Mouse (Mus musculus): ENCODE measurements around the gene Rnf150. TPM values are rescaled to one million over a fixed set of nuclear protein-coding genes. Genes with fewer than 3 reads are reported as not detected.

Gene Rnf150
- 1.5 and 1.8 TPM in 2 replicates for polyA plus RNA-seq (2015; fragmentation: Nextera tagmentation; extraction: Ambion mirVana)

DNA sequence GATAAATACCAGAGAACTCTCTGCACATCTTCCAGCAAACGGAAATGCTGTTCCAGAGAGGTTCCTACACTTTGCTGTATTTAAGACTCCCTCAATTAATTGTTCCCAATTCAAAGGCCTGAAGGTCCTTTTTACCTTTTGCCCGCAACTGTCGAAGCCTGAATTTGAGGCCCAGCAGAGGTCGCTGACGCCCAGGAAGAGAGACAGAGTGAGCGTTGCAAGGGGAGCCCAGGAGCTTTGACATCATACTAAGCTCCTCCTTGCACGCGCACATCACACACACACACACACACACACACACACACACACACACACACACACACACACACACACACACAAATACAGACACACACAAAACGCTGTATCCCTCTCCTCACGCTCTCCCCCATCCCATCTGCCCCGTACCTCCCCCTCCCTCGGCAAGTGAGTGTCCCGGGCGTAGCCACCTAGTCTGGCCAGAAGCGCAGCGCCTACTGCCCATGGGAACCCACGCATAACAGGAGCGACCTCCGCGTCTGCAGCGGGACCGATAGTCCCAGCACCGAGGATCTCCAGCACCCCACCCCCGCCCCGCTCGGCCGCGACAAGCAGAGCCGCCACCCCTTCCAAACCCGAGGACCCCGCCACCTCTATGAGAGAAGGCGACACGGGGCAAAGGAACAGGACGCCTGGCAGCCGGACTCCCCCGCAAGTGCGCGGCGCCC is at the start of gene Rnf150:
Gene Rnf150 (plus strand): TSS at position 316 of the 704 bp plus-strand sequence.
- 0% methylated on average over 32 of the region's 39 CpGs for WGBS
- H3K4me3 ChIP-seq (ENCODE audit: low read length), result peak within 1 kb of the TSS; percentile 81

DNA sequence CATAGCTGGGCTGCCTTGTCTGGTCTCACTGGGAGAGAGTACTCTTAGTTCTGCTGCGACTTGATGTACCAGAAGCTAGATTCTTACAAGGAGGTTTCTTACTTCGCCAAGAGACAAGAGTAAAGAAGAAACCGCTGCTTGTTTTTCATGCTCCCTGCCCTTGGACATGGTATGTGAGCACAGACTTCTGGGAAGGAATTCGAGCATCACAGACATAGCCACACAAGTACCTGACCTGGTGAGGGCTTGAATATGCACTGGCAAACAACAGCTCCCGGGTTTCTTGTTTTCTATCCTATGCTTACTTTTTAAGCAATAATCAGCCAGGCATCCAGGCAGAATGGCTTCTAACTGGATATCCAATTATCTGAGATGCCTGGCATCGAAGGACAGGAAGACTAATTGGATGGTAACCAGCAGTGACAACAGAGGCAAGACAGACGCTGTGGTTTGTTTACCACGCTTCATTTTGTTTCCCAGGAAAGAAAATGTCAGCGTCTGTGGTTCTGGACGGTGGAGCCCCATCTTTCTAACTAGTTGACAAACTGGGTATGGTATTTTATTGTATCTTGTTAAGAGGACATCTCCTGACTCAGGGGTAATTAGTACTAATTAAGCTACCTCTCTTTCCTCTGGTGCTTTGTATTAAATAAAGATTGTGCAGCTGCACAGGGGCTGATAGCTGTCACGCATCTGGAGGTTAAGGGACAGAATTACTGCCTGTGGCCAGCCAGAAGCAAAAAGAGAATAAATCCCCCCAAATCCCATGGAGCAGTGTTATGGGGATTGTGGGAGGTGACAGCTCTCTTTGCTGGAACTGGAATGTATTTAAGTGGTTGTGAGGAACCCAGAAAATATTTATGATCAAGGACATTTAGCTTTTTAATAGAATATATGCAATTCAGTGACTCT is 36.8 kb upstream of the Rnf150 start:
- 55% methylated on average over 11 of the region's 11 CpGs for WGBS
- no peak overlapping the region for H3K9ac ChIP-seq (ENCODE audit: low read length)
- no peak overlapping the region for H3K4me3 ChIP-seq (ENCODE audit: low read length)
- H3K9me3 ChIP-seq (ENCODE audit: control insufficient read depth, low read length), result no peaks in the 10 kb centered on the region
- no peak overlapping the region for H3K27ac ChIP-seq (ENCODE audit: low read length)
- H3K27me3 ChIP-seq (ENCODE audit: control insufficient read depth, insufficient read depth, low read depth, low read length), result no peaks in the 10 kb centered on the region
- H3K4me2 ChIP-seq (ENCODE audit: low read depth, low read length), result no peak overlapping the region
- no peak for ATAC-seq (ENCODE audit: low read depth)
- no peaks in the 10 kb centered on the region for H3K4me1 ChIP-seq (replicated peaks; ENCODE audit: control insufficient read depth, insufficient read depth, low read length)
- H3K36me3 ChIP-seq (ENCODE audit: control insufficient read depth, insufficient read depth, low read length), result no peaks in the 10 kb centered on the region

More for the DNA sequence above, at the start of gene Rnf150:
- peak within 1 kb of the TSS; percentile 88 for H3K9ac ChIP-seq (ENCODE audit: low read length)
- no peaks in the 10 kb centered on the region for H3K36me3 ChIP-seq (ENCODE audit: control insufficient read depth, insufficient read depth, low read length)
- no peaks in the 10 kb centered on the region for H3K9me3 ChIP-seq (ENCODE audit: control insufficient read depth, low read length)
- peaks cover 9% of the 10 kb centered on the region for H3K4me1 ChIP-seq (replicated peaks; ENCODE audit: control insufficient read depth, insufficient read depth, low read length)
- no peaks in the 10 kb centered on the region for H3K27me3 ChIP-seq (ENCODE audit: control insufficient read depth, insufficient read depth, low read depth, low read length)
- H3K4me2 ChIP-seq (ENCODE audit: low read depth, low read length), result peak within 1 kb of the TSS; percentile 88
- H3K27ac ChIP-seq (ENCODE audit: low read length), result peak within 1 kb of the TSS; percentile 47
- peak; percentile 83 for ATAC-seq (ENCODE audit: low read depth)

DNA sequence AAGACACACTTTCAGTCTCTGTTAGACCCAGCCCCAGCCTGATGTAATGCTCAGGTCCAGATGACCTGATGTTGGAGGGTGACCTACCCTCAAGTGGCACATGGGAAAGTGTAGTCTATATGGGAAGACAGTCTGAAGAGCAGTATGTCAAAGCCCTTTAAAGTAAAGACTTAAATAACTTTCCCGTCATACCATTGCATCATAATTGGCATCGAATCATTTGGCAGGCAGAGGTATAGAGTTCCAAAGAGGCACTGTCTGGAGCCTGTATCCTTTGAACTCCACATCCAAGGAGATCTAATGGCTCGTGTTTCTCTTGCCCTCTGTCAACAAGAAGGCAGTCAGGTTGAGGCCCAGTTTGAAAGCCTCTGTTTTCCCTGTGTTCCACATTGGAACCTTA is 22.7 kb upstream of the Rnf150 start:
- 55% methylated on average over 3 of the region's 3 CpGs for WGBS
- Histone ChIP-seq H3K27ac (ENCODE audit: low read length) (no peak overlapping the region), H3K4me3 (ENCODE audit: low read length) (no peak overlapping the region), H3K4me2 (ENCODE audit: low read depth, low read length) (no peak overlapping the region), H3K27me3 (ENCODE audit: control insufficient read depth, insufficient read depth, low read depth, low read length) (no peaks in the 10 kb centered on the region), H3K9ac (ENCODE audit: low read length) (no peak overlapping the region), H3K9me3 (ENCODE audit: control insufficient read depth, low read length) (no peaks in the 10 kb centered on the region), H3K36me3 (ENCODE audit: control insufficient read depth, insufficient read depth, low read length) (no peaks in the 10 kb centered on the region), H3K4me1 (replicated peaks; ENCODE audit: control insufficient read depth, insufficient read depth, low read length) (peaks cover 3% of the 10 kb centered on the region)
- ATAC-seq (ENCODE audit: low read depth), result no peak

GRCm38 (mm10) chr8:82840963-82841362 is 22.2 kb upstream of the Rnf150 start:
- no peak overlapping the region for H3K9ac ChIP-seq (ENCODE audit: low read length)
- ATAC-seq (ENCODE audit: low read depth), result no peak
- 14% methylated on average over 1 of the region's 1 CpGs for WGBS
- no peak overlapping the region for H3K4me3 ChIP-seq (ENCODE audit: low read length)
- no peak overlapping the region for H3K4me2 ChIP-seq (ENCODE audit: low read depth, low read length)
- H3K27ac ChIP-seq (ENCODE audit: low read length), result no peak overlapping the region
- H3K36me3 ChIP-seq (ENCODE audit: control insufficient read depth, insufficient read depth, low read length), result no peaks in the 10 kb centered on the region
- no peaks in the 10 kb centered on the region for H3K9me3 ChIP-seq (ENCODE audit: control insufficient read depth, low read length)
- H3K27me3 ChIP-seq (ENCODE audit: control insufficient read depth, insufficient read depth, low read depth, low read length), result no peaks in the 10 kb centered on the region
- H3K4me1 ChIP-seq (replicated peaks; ENCODE audit: control insufficient read depth, insufficient read depth, low read length), result peaks cover 3% of the 10 kb centered on the region

DNA sequence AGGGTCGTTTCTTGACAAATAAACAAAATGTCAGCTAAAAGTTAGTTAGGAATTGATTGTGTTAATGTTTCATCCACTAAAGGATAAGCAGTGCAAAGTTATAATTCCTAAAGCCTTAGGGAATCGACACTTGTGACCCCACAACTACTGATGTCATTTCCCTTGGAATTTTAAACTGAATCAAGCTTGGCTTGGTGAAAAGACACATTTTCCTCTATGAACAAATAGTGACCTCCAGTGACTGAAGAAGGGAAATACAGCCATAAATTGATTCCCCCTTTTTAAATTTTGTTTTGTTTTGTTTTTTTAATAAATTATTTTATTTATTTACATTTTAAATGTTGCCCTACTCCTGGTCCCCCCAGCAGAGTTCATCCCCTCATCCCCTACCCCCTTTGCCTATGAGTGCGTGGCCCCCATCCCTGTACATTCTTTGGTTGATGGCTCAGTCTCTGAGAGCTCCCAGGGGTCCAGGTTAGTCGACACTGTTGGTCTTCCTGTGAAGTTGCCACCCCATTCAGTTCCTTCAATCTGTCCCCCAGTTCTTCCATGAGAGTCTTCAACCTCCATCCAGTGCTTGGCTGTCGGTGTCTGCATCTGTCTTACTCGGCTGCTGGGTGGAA is 21.5 kb upstream of the Rnf150 start:
- Histone ChIP-seq H3K27me3 (ENCODE audit: control insufficient read depth, insufficient read depth, low read depth, low read length) (no peaks in the 10 kb centered on the region), H3K36me3 (ENCODE audit: control insufficient read depth, insufficient read depth, low read length) (no peaks in the 10 kb centered on the region), H3K9me3 (ENCODE audit: control insufficient read depth, low read length) (no peaks in the 10 kb centered on the region), H3K4me2 (ENCODE audit: low read depth, low read length) (no peak overlapping the region), H3K9ac (ENCODE audit: low read length) (no peak overlapping the region), H3K4me1 (replicated peaks; ENCODE audit: control insufficient read depth, insufficient read depth, low read length) (peaks cover 3% of the 10 kb centered on the region), H3K27ac (ENCODE audit: low read length) (no peak overlapping the region), H3K4me3 (ENCODE audit: low read length) (no peak overlapping the region)
- ATAC-seq (ENCODE audit: low read depth), result no peak
- WGBS, result 38% methylated on average over 6 of the region's 6 CpGs

- Histone ChIP-seq H3K9ac (ENCODE audit: low read length) (no peak overlapping the region), H3K9me3 (ENCODE audit: control insufficient read depth, low read length) (no peaks in the 10 kb centered on the region), H3K27me3 (ENCODE audit: control insufficient read depth, insufficient read depth, low read depth, low read length) (no peaks in the 10 kb centered on the region), H3K36me3 (ENCODE audit: control insufficient read depth, insufficient read depth, low read length) (no peaks in the 10 kb centered on the region), H3K4me3 (ENCODE audit: low read length) (no peak overlapping the region), H3K4me2 (ENCODE audit: low read depth, low read length) (no peak overlapping the region), H3K27ac (ENCODE audit: low read length) (no peak overlapping the region), H3K4me1 (replicated peaks; ENCODE audit: control insufficient read depth, insufficient read depth, low read length) (peaks cover 3% of the 10 kb centered on the region)
- no peak for ATAC-seq (ENCODE audit: low read depth)
- WGBS, result 8% methylated on average over 1 of the region's 1 CpGs
Measured at GRCm38 (mm10) chr8:82843697-82844096, 19.5 kb upstream of the Rnf150 start.

- Histone ChIP-seq H3K27me3 (ENCODE audit: control insufficient read depth, insufficient read depth, low read depth, low read length) (no peaks in the 10 kb centered on the region), H3K36me3 (ENCODE audit: control insufficient read depth, insufficient read depth, low read length) (no peaks in the 10 kb centered on the region), H3K27ac (ENCODE audit: low read length) (no peak overlapping the region), H3K9me3 (ENCODE audit: control insufficient read depth, low read length) (no peaks in the 10 kb centered on the region), H3K4me1 (replicated peaks; ENCODE audit: control insufficient read depth, insufficient read depth, low read length) (peaks cover 3% of the 10 kb centered on the region), H3K4me3 (ENCODE audit: low read length) (no peak overlapping the region), H3K9ac (ENCODE audit: low read length) (no peak overlapping the region), H3K4me2 (ENCODE audit: low read depth, low read length) (no peak overlapping the region)
- no peak for ATAC-seq (ENCODE audit: low read depth)
- WGBS, result 29% methylated on average over 1 of the region's 1 CpGs
Measured at GRCm38 (mm10) chr8:82844413-82844812, 18.7 kb upstream of the Rnf150 start.

GRCm38 (mm10) chr8:82846098-82846497 is 17.1 kb upstream of the Rnf150 start:
- Histone ChIP-seq H3K4me3 (ENCODE audit: low read length) (no peak overlapping the region), H3K27me3 (ENCODE audit: control insufficient read depth, insufficient read depth, low read depth, low read length) (no peaks in the 10 kb centered on the region), H3K27ac (ENCODE audit: low read length) (no peak overlapping the region), H3K36me3 (ENCODE audit: control insufficient read depth, insufficient read depth, low read length) (no peaks in the 10 kb centered on the region), H3K9ac (ENCODE audit: low read length) (no peak overlapping the region), H3K9me3 (ENCODE audit: control insufficient read depth, low read length) (no peaks in the 10 kb centered on the region), H3K4me2 (ENCODE audit: low read depth, low read length) (no peak overlapping the region), H3K4me1 (replicated peaks; ENCODE audit: control insufficient read depth, insufficient read depth, low read length) (peaks cover under 1% of the 10 kb centered on the region)
- ATAC-seq (ENCODE audit: low read depth), result no peak
- WGBS, result 80% methylated on average over 2 of the region's 2 CpGs

GRCm38 (mm10) chr8:82846730-82847129 is 16.4 kb upstream of the Rnf150 start:
- ATAC-seq (ENCODE audit: low read depth), result no peak

More at GRCm38 (mm10) chr8:82846730-82847129, 16.4 kb upstream of the Rnf150 start:
- 46% methylated on average over 4 of the region's 4 CpGs for WGBS
- Histone ChIP-seq H3K4me3 (ENCODE audit: low read length) (no peak overlapping the region), H3K27ac (ENCODE audit: low read length) (no peak overlapping the region), H3K36me3 (ENCODE audit: control insufficient read depth, insufficient read depth, low read length) (no peaks in the 10 kb centered on the region), H3K27me3 (ENCODE audit: control insufficient read depth, insufficient read depth, low read depth, low read length) (no peaks in the 10 kb centered on the region), H3K9me3 (ENCODE audit: control insufficient read depth, low read length) (no peaks in the 10 kb centered on the region), H3K4me2 (ENCODE audit: low read depth, low read length) (no peak overlapping the region), H3K9ac (ENCODE audit: low read length) (no peak overlapping the region), H3K4me1 (replicated peaks; ENCODE audit: control insufficient read depth, insufficient read depth, low read length) (no peaks in the 10 kb centered on the region)
